Mouse (Mus musculus) embryonic facial prominence, embryonic 15.5 days (tissue): ENCODE results near the gene Deup1. TPM values are rescaled to one million over a fixed set of nuclear protein-coding genes. Genes with fewer than 3 reads are reported as not detected.

Experiments used
- ATAC-seq: fragments of 200-750 bp; cut with Nextera tagmentation; 2 replicates; pipeline ENCODE4 v1.8.0; 2017; ENCODE audit warnings: low read depth, moderate TSS enrichment; ENCODE audit not compliant: insufficient number of reproducible peaks, low FRiP score, low TSS enrichment
- H3K27ac ChIP-seq: fragments of 300-500 bp; sonication (generic); replicated peaks from 2 replicates; pipeline ENCODE4 v1.5.1; 2015; ENCODE audit warnings: mild to moderate bottlenecking, inconsistent platforms
- H3K27me3 ChIP-seq: fragments of 300-500 bp; sonication (generic); 2 replicates; pipeline ENCODE4 v1.6.1; 2015; ENCODE audit warnings: inconsistent platforms
- H3K36me3 ChIP-seq: fragments of 300-500 bp; sonication (generic); 2 replicates; pipeline ENCODE4 v1.6.1; 2015; ENCODE audit warnings: mild to moderate bottlenecking, inconsistent platforms
- H3K4me1 ChIP-seq: fragments of 300-500 bp; sonication (generic); 2 replicates; pipeline ENCODE4 v1.6.1; 2015; ENCODE audit warnings: inconsistent platforms
- H3K4me2 ChIP-seq: fragments of 300-500 bp; sonication (generic); replicated peaks from 2 replicates; pipeline ENCODE4 v1.6.1; 2015; ENCODE audit warnings: mild to moderate bottlenecking, inconsistent platforms
- H3K4me3 ChIP-seq: fragments of 300-500 bp; sonication (generic); replicated peaks from 2 replicates; pipeline ENCODE4 v1.5.1; 2015; ENCODE audit warnings: mild to moderate bottlenecking, inconsistent platforms
- H3K9ac ChIP-seq: fragments of 300-500 bp; sonication (generic); 2 replicates; pipeline ENCODE4 v1.6.1; 2015; ENCODE audit warnings: inconsistent platforms
- H3K9me3 ChIP-seq: fragments of 300-500 bp; sonication (generic); replicated peaks from 2 replicates; pipeline ENCODE4 v1.6.1; 2016; ENCODE audit warnings: inconsistent platforms
- WGBS: fragments of 180-500 bp; shearing (Covaris S2); methylation state at CpG from one replicate; pipeline ENCODE4 v1.1.7; 2015; 5-methylcytosine and 5-hydroxymethylcytosine counted together
- polyA plus RNA-seq: library from polyadenylated mRNA; unstranded; fragments of >200 nt; fragmentation: Nextera tagmentation; extraction: Ambion mirVana; gene quantifications from 2 replicates; pipeline ENCODE4 v1.2.1, GENCODE M21; 2015

Gene Deup1
- polyA plus RNA-seq, 1 experiment from 2014 or later = 35.6 TPM

DNA sequence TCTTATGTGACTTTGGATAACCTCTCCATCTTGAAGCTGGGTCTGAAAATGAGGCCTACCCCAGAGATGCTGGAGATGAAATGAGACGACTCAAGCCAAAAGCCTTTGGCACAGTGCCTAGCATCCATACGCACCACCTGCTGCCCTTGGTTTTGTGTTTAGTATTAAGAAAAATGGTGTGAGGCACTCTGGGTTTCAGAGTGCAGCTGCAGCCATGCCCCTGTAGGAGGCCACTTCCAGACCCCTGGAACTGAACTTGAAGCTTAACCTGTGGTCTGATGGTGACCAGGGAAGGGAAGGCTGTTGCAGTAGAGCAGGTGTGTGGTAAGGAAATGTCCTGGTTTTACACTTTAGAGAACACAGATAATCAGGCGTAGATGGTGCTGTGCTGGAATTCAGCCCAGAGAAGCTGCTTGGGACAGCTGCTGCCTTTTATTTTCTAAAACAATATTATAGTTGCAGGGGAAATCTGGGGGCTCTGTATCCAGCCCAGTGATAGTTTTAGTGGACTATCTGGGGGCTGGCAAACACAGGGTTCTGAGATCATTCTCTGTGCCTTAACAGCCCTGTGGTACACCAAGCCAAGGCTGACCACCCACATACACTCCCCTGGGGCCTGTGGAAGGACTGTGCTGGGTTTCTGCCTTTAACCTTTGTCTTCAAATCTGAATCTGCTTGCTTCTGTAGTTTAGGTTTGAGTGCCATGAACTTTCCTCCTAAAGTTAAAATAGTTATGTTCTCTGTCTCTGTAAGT lies 117.0 kb downstream of the Deup1 start:
- no peak for ATAC-seq
- H3K36me3 ChIP-seq = no peaks in the 10 kb centered on the region
- 30% methylated on average over 3 of the region's 3 CpGs for WGBS

More for the DNA sequence above, 117.0 kb downstream of the Deup1 start:
- Histone ChIP-seq H3K27me3 (no peaks in the 10 kb centered on the region), H3K4me3 (no peak overlapping the region), H3K27ac (no peak overlapping the region), H3K4me2 (no peak overlapping the region), H3K9ac (no peak overlapping the region), H3K4me1 (peaks cover 34% of the 10 kb centered on the region; the same call in 1 of the 2 replicates), H3K9me3 (no peaks in the 10 kb centered on the region)

Other genes with a start within 250 kb of the Deup1 start
- 3.0 and 3.2 TPM in 2 replicates for gene Smco4, start 134.5 kb downstream of the Deup1 start, polyA plus RNA-seq
- 16.6 and 16.9 TPM in 2 replicates for gene Slc36a4, start 81.8 kb upstream of the Deup1 start, polyA plus RNA-seq
- gene Mtnr1b, start 246.6 kb upstream of the Deup1 start, polyA plus RNA-seq = not detected in 2 replicates